Mouse (Mus musculus) cerebellum, adult 9-11 months (tissue): ENCODE measurements at regions not wholly inside any gene's neighbourhood (a gene's known extent, or its start where the extent isn't known, plus 50 kb on each side); places are given as distances from the start of the nearest gene placed in this dataset.

Experiments
- DNase-seq: peaks from one replicate; pipeline ENCODE4 v3.0.0; 2022

DNA sequence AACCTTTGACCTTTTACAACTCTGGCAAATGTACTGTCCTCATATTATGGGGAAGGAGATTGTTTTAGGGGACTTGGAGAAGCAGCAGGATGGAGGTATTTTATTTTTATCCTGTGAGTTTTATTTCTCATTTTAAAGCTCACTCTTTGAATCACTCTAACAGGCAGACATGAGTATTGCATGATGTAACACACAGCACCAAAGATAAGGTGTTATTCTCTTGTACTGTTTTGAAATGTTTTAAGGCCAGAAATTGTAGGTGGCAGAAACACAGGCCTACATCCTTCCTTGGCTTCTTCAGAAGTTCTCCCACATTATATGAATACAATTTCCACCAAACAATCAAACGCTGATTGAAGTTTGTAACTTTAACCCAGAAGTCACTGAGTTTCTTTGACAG lies 377.9 kb upstream of the Nr2f1 start:
- no peak for DNase-seq

DNA sequence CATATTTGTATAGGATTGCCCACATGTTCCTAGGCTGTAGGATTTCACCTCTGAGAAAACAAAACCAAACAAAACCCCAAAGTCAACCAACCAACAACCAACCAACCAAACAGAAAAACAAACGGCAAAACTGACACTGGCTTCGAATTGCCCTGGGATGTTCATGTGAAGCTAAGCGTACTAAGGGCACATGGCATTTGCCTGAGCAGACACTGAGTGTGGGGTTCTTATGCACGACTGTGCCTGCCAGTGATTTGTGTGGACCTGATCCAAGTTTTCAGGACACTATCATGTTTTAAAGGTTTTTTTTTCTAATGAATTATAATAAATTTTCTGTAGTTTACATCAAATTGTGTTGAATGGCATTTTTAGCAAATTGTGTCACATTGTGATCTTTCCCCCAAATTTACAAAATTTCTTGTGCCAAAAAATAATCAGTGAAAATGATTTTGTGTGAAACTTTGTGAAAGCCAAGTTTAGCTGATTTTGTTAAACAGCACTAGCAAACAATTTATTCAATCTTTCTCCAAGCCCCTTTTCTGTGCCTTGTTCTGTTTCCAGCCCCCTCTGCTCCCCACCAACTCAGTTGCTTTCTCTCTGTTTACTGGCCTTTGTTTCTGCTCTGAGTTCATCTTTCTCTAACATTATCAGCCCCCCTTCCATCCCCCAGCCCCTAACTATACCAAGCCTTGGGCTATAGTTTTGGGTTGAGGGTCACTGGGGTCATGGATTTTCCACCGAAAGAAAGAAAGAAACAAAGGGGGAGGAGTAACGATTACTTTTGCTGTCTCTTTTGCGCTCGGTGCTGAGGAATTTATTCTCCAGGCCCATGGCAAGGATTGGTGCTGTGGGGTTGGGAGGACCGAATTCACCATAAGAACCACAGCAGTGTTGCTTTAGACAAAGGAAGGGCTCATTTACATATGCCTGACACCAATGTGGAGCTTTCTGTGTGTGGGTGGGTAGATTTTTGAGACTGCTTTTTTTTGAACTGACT lies 377.0 kb upstream of the Nr2f1 start:
- no peak for DNase-seq

DNA sequence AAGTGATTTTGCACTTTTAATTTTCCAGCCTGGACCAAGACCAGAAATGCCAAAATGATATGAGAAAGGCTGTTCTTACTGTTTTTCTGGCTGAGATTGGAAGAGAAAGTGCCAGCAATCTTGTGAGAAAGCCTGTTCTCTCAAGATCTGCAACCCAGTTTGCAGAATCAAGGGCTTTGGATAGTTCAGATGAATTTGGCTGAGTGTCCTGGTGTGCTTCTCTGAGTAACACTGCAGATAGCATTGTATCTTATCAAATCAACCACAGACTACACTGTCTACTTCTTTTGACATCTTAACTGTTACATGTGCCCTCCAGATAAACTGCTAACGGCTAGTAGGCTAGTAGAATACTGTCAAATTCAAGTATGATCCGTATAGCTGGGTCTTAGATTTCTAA lies 371.5 kb upstream of the Nr2f1 start:
- DNase-seq = no peak

DNA sequence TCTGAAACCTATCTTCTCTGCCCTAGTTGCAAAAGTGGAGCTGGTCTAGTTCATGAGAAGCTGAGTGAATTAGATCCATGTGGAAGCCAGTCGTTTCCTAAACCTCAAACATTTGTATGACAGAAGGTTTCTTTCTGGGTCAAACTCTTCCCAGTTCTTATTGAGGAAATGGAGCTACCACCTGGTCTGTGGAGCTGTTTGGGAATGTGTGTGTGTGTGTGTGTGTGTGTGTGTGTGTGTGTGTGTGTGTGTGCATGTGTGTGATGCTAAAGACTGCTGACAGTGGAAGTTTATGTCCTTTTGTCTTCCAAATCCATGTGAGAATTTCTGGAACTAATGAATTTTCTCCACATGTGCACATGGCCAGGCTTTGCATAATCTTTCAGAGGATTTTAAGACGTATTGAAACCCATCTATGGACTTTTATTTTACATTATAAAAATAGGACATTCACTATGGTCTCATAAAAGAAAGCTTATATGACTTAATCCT lies 324.9 kb upstream of the Nr2f1 start:
- DNase-seq = no peak

DNA sequence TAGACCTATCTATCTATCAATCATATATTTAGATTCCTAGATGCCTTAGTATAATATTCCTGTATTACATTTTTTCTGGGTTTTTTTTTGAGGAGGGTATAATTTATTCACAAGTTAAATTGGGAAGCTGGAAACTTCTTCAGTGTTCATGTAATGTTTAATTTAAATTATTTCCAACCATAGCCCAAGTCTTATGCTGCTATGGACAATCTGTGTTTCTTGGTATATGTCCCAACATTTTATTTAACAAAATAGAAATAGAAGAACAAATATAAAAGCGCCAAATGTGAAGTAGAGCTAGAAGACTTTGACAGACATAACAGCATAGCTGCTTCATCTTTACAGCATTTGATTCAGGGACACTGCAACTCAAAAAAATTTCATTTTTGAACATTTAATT lies 321.2 kb upstream of the Nr2f1 start:
- DNase-seq = no peak

DNA sequence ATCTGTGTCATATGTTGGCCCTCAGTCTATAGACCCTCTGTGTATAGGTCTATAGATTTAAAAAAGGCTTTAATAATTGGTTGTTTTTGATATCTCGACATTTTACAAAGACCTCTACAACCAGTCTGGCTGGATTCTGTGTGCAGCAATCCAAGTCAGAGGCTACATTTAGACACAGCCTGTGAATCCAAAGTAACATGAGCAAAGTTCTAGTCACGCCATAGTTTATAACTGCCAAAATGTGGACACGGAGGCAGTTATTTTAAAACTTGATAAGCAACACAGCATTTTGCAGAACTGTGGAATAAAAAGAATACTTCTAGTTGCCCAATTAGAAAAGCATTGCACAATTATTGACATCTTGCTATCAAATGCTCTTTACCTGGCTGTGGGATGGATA lies 320.6 kb upstream of the Nr2f1 start:
- DNase-seq = no peak

DNA sequence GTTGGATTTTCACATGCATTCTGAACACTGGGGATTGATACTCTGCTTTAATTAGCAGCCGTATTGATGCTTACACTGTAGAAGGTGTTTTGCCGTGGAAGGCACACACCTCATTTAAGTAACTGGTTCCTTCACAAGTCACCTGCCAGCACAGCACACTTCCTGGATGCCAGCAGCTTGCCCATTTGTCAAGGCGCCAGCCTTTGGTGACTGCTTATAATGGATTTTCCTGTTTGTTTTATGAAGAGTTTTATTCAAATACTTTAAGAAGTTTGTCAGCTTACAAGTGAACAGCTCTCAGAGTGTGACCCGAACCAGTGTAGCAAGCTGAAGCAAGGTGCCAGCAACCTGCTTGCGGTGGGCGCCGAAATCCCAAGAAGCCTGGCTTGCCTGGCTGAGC lies 301.0 kb upstream of the Nr2f1 start:
- DNase-seq = no peak

DNA sequence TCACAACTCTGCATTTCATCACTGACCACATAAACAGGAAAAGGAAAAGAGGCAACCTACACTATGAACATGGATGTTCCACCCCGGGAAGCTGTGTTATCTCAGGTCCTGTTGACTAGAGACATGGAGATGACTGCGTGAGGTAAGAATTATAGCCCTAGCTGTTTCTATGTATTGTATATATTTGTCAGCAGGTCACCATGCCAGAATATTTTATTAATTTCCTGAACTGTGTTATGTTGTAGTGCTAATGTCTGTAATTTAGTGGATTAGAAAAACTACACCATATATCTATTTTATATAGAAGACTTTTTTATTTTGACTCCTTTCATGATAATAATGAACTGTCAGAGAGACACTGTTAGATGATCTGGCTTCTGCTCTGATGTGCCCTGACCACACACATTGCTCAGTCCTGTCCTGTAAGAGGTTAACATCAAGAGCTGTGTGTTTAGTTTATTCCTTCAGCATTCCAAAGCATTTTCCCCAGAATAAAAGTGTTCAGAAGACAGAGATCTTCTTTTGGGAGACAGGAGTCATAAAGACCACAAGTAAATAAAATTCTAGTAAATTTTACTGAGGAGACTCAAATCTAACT lies 284.3 kb upstream of the Nr2f1 start:
- no peak for DNase-seq

DNA sequence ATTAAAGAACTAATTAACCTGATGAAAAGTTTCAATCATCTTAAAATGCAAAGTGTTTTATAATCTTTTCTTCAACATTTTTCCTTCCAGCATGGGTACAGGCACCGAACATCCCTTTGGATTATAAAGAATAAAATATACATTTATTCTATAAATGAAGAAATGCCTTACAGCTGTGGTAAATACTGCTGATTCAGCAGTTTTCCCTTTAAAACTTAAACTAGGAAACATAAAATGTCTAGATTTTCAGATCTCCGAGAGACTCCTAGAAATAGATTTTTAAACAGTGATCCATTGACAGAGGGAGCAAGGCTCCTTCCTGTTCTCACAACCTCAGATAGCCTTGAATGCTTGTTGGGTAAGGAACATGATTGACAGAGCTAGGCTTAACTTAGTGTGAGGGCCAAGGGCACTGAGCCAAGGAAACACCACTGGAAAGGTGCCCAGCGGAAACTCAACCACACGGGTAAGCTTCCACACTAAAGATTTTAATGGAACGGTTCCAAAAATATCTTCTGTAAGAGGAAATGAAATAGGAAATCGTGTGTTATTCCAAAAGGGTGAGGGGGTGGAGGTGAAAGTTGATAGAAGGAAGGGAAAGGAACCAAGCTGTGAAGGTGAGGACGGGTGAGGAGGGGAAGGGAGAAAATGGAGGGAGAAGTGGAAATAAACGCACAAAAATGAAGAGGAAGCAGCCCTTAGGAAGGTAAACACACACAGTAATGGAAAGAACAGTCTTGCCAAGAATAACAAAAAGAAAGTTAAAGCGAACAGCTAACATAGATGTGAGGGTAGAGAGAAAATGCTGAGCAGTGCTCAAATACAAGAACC lies 283.6 kb upstream of the Nr2f1 start:
- no peak for DNase-seq

DNA sequence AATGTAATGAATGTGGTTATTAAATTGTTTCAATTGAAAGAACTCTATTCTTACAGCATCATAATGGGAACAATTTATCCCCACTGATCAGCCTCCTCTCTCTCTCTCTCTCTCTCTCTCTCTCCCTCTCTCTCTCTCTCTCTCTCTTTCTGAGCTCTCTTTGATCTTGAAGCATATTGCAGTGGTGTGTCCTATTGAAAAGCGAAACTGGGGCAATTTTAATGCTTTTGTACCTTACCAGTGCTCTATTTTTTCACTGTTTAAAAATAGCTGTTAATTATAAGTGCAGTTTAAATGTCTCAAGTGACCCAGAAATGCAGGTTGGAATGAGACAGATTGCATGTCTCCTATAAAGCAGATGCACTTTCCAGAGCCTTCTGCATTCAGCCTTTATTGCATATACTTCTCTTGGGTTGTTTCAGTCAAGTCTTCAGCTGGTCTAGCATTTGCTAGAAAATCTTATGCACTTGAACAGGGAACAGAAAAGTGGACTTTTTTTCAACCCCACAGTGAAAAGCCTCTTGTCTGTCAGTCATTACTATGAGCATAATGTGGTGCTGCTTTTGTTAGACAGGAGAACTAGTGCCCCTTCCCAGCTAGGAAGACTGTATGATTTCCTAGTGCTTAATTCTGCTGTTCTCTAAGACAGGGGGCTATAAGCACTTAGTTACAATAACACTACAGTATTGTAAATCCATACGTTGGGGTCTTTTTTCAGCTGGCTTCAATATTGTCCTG lies 251.9 kb upstream of the Nr2f1 start:
- no peak for DNase-seq

DNA sequence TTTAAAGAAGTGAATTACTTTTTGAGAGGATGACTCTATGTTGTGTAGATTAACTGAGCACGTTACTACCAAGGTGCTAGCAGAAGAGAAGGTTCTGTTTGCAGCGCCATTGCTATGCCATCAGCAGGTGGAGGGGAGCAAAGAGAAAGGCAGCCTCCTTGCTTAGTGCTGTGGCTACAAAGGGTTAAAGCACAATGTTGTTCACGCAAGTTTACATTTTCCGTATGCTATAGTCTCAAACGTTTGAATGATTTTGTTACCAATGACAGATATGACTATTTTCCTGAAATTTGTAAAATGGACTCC lies 247.1 kb upstream of the Nr2f1 start:
- no peak for DNase-seq

DNA sequence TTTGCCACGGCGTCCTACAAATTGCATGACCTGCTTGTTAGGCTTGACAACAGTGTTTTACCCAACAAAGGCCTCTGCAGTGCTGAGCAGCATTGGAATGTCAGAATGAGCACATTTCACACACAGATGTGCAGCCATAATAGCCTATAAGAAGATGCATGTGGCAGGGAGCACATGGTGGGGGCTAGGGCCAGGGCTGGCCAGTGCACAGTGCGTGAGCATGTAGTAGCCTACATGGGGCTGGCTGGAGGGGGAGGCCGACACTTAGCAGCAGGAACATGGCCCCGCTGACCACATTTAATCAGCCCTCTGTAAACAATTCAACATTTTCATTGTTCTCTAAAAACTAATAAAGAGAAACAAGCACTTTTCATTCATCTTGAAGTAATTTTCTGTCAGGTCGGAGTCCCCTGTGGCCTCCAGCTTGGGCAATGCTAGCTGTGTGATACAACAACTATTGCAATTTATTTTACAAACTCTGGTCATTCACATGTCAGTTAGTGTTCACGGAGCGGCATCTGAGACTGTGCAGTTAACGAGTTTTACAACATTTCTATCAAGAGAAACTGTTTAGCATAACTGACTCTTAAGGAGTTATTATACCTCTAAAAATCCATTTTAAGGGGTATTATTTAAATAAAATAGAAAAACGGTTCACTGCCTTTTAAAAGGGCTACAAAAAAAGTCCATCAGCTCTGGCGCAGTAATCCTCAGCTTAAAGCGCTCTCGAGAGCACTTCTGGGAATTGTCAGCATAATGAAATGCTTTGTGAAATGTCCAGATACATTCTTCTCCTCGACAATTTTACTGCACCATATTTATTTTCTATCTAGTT lies 246.6 kb upstream of the Nr2f1 start:
- no peak for DNase-seq

DNA sequence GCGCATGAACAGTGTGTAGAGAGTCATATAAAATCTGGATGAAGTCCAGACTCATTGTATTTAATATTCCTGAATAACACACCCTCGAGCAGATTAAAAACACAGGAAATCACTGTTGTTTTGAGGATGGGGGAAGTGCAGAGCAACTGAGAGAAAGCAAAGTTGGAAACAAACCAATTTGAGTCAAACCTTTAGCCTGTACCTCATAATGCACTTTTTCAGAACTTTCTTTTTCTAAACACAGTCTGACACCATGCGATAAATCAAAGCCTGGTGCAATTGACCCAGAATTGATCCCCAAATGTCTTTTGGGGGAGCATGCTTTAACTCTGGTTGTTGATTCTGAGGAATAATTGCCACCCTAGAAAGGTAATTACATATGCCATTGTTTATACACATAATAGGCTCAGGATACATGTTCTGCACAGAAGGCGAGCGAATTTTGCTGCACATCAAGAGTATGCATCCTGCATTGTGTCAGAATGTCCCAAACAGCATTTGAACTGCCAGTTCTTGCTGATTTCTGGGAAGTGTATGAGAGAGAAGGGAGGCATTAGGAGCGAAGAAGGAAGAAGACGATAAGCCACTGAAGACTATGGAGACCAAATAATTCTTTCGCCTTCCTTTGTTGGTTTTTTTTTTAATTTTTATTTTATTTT lies 245.3 kb upstream of the Nr2f1 start:
- DNase-seq = no peak

DNA sequence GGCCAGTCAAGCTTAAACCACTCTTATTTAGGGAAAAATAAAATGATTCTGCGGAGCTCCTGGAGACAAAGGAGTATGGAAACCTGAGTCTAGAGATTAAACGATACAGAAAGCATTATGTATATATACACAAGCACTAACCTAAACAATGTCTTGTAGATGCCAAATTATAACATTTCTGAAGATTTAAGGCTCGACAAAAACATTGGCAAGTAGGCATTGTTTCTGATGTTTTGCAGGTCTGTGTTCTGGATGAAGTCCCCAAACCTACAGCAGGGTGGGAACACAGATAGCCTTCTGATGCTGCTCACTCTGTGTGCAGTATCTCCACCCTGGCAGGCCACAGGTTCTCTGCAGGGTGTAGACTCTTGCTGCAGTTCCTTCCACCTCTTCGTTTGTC lies 228.9 kb upstream of the Nr2f1 start:
- DNase-seq = no peak

DNA sequence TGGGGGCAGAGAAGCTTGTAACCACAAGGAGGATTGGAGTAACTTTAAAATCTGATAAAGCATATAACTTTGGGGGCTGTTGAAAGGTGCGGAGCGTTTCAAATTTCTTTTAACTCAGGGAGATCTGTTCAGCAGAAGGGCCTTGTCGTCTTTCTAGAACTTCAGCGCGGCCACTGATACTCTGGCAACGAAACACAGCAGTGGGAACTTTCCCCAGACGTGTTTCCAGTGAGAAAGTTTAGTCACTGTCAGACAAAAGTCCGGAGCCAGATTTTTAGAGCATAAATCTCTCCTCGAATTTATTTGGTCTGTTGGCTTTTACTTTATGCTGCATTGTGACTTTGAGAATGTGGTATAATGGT lies 228.5 kb upstream of the Nr2f1 start:
- no peak for DNase-seq

DNA sequence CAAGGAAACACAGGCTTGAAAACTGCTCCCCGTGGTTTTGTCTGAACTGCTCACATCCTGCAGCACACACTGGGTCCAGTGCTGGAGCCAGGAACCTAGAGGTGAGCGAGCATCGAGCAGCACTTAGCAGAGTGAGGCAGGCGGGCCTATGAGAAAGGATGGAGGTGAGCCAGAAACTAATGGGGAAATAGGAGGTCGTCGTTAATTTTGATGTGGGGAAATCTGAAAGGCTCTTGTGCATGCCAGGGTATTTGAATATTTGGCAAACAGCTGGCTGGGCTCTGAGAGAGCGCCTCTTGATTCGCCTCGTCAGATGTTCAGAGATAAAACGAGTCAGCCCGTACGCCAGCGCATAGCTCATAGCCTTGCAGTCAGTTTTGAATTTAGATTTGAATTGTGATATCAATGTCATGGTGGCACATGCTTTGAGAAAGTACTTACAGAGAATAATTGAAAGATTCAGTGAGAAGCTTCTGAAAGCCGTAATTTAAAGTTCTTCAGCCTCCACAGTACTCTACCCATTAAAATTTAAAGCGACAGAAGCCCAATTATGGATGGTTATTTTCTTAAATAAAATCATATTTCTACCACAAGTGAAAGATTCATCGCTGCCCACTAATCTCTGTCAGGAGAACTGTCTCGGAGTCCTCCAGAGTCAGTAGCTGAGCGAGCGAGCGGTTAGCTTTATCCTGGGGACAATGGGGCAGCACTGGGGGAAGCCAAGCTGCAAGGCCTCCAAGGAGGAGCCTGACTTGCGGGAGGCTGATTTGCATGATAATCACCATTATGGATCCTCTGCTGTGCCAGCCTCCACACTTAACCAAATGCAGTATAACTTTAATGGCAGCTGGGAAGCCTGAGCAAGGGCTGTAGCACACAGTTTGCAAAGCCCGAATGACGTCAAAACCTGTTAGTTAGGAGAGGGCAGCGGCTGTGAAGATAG lies 227.9 kb upstream of the Nr2f1 start:
- DNase-seq = peak; percentile 15

DNA sequence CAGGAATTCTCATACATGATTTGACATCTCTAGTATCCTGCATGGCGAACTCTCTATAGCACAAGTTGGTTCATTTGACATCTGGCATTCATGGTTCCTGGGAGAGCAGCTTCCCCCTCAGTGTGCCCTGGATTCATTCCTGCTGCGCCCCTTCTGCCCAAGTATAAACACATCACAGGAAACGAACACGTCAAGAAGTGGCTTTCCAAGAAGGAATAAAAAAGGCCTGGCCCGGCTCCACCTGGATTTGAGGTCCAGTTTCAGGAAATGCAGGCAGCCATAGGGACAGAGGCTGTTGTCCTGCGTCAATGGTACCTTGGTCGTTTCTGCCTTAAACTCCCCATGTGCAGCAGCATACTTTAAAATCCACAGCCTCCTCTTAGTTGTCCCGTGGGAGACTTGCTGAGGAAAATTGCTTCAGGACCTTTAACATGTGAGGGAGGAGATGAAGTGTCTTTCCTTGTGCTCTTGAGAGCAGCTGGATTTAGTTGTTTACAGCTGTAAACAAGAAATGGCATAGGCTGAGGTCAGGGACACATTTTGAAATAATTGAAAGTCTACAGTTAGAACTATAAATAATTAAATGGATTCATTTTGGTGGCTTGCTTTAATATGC lies 226.9 kb upstream of the Nr2f1 start:
- no peak for DNase-seq

DNA sequence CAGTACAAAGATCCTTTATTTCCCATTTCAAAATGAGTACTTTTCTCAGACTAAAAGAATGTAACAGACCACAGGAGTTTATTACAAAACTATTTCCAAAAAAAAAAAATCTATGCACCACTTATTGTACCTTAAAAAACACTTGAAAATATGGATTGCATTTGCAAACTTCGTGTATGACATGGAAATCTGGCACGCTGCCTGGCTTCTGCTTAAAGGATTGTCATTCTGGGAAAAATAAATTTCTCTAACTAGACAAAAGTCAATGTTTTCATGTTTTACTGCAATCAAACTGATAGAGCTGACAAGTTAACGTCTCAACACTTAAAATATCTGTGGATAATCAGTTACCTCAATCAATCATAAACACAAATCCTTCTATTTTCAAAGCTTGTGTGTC lies 205.5 kb upstream of the Nr2f1 start:
- DNase-seq = no peak

DNA sequence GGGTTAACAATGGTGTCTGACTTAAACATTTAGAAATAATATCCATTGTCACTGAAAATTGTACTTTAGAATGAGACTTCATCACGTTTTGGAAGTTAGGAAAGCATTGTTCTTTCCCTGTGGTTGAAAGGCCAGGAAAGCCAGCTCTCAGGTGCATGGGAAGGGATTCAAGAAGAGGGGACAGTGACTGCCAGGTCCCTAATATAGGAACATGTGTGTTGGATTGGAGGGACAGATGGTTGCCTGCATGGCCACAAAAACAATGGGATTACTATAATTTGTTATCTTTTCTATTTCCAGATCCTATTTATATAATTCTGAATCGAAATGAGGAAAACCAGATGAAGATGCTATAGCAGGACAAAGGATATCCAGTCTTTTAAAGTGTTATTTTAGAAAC lies 184.2 kb upstream of the Nr2f1 start:
- peak; percentile 61 for DNase-seq

DNA sequence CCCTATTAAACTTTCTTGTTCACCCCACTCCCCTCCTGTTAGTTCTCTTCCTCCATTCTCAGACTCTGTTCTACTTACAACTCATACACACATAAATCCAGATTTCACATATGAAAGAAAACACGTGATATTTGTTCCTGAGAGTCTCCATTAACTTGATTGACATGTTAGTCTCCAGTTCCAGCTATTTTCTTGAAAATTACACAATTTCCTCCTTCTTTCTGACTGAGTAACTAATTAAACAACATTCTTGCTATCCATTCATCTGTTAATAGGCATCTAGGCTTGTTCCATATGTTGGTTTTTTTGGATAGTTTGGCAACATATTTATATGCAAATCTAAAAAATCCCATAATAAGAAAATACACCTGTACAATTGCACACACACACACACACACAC lies 161.7 kb upstream of the Nr2f1 start:
- DNase-seq = no peak
